Mouse (Mus musculus): ENCODE results near the gene Gja3.
"Not testable (repeated sequence)": the region's sequence is repeated elsewhere in the genome, so short reads cannot be mapped to it uniquely, and the experiment has no call there.

The Gja3 gene

DNA sequence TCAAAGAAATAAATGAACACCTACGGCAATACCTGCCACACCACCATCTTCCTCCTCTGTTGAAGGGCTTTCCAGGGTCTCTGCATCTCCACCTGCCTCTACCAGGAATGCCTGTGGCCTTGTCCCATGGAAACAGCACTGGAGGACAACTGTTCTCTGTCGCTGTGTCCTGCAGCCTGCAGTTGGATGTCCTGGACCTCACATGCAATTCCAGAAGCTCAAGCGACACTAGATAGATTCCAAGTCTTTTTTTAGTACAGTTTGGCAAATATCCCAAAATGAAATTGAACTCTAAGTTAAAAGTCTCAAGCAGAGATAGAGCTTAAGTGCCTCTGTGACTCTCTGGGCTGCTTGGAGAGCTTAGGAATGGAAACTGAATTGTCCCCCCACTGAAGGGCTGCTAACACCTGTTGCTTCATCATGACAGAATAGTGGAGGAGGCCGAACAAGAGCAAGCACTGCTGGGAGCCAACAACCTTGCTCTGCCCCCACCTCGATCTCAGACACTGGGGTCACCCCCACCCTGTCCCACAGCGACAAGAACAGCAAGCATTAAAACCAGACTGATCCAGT lies 22.9 kb downstream of the Gja3 start:
- DNase-seq (ENCODE audit: low read depth, low spot score): no peak

DNA sequence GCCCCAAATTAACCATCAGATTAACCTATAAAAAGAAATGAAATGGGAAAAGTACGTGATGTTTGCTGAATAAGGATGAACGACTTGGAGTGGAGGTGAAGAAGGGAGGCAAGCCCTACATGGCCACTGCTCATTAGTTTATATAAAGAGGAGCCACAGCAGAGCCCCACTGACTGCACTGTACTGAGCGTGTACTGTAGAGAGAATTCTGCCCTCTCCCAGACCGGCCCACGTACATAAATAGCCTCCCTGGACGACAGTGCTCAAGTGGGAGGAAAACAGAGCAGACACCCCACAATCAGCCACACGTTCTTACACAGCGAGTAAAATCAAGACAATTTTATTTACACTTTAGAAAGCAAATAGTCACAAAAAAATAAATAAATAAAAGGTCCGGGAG lies 23.8 kb downstream of the Gja3 start:
- DNase-seq (ENCODE audit: low read depth, low spot score): no peak

DNA sequence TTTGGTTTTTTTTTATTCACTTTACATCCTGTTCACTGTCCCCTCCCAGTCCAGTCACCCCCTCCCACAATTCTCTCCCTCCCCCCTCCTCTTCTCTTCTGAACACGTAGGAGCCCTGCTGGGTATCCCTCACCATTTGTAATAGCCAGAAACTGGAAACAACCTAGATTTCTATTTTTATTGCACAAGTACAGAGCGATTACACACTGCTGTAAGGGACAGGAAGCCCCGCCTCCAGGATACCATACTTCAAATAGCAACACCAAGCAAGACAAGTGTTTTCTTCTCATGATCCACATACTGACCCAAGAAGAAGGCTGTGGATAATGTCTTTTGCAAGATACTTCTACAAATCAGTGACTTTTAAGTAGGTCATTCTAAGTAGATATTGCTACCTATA lies 25.1 kb downstream of the Gja3 start:
- DNase-seq (ENCODE audit: low read depth, low spot score): no peak

DNA sequence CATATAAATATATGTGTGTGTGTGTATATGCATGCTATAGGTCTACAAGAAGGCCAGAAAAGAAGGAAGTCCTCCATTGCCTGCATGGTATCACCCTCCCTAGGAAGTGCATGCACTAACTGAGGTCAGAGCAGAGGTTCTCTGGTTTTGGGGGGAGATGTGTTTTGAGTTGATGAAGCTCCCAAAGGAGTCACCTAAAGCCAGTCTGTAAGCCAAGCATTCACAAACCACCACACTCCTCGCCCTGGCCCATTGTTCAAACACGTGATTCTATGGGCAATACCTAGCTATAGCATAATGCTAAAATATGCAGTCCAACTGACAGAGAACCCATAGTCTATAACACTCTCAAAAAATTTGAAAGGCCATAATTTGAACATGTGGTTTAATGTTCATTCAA lies 39.5 kb downstream of the Gja3 start:
- DNase-seq (ENCODE audit: low read depth, low spot score): no peak

DNA sequence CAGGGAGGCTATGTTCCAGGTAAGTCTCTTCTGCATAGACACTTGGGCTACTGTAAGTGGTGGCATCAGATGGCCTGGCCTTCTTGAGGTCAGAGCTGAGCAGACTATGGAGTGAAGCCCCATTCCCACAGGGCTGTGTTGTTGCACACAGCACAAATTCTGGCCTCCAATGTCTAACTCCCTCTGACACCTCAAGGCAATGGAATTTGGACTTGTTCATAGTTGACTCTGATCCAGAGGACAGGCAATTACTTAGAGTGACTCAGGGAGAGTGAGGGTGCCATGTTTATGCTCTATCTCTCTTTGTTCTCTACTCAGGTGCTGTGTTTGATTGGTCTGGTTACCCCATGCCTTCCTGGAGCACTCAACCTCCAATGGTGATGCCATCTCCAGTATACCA lies 41.1 kb downstream of the Gja3 start:
- DNase-seq (ENCODE audit: low read depth, low spot score): not testable (repeated sequence)

DNA sequence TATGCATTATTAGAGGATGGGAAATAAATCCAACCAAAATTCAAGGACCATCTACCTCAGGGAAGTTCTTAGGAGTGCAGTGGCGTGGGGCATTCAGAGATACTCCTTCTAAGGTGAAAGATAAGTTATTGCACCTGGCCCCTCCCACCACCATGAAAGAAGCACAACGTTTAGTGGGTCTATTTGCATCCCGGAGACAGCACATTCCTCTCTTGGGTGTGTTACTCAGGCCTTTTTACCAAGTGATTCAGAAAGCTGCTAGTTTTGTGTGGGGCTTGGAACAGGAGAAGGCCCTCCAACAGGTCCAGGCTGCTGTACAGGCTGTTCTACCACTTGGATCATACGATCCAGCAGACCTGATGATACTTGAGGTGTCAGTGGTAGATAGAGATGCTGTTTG lies 69.3 kb downstream of the Gja3 start:
- DNase-seq (ENCODE audit: low read depth, low spot score): no peak
